Mouse (Mus musculus) CH12.LX (cell line): ENCODE data around the gene Fam229b. TPM values are rescaled to one million over a fixed set of nuclear protein-coding genes. Genes with fewer than 3 reads are reported as not detected.
A peak's percentile ranks its signal among the peaks of the same experiment; 100 is the strongest.

Experiments
- DNase-seq: peaks from one replicate; pipeline ENCODE4 v3.0.0-alpha.2; 2013; ENCODE audit errors: extremely low read depth
- H3K27ac ChIP-seq: 2 replicates; pipeline ENCODE4 v1.5.1; 2012; ENCODE audit warnings: low read depth, mild to moderate bottlenecking, control low read depth, moderate library complexity; ENCODE audit not compliant: insufficient read depth
- H3K27me3 ChIP-seq: replicated peaks from 2 replicates; pipeline ENCODE3; 2012; ENCODE audit warnings: inconsistent platforms
- H3K36me3 ChIP-seq, 2 experiments: replicated peaks in 1 of 2; 2 replicates each; pipeline versions ENCODE3 to v1.6.1; 2012; ENCODE audit warnings: inconsistent platforms in 1 of 2, low read length in 1 of 2, mild to moderate bottlenecking in 1 of 2, mixed read lengths in 1 of 2, moderate library complexity in 1 of 2; ENCODE audit not compliant: control insufficient read depth in 1 of 2, insufficient read depth in 1 of 2
- H3K4me1 ChIP-seq, 2 experiments: 2 replicates each; pipeline ENCODE4 v1.6.1; 2012; ENCODE audit warnings: inconsistent platforms in 1 of 2, moderate library complexity in 1 of 2; ENCODE audit not compliant: insufficient read depth in 2 of 2, control insufficient read depth in 1 of 2
- H3K4me2 ChIP-seq: 2 replicates; pipeline ENCODE4 v1.6.1; 2012; ENCODE audit warnings: low read depth, mild to moderate bottlenecking, control low read depth; ENCODE audit not compliant: poor library complexity, insufficient read depth, severe bottlenecking
- H3K4me3 ChIP-seq, 3 experiments: fragments of 150-350 bp in 1 of 3; sonication (generic) in 1 of 3; replicated peaks in 1 of 3; 2 replicates each; pipeline versions ENCODE3 to v1.5.1; 2011 to 2012; ENCODE audit warnings: low read depth in 2 of 3, low read length in 2 of 3, mild to moderate bottlenecking in 2 of 3, moderate library complexity in 2 of 3, control low read depth in 1 of 3, improper control_type of control experiment in 1 of 3, inconsistent platforms in 1 of 3, mixed read lengths in 1 of 3; ENCODE audit not compliant: poor library complexity in 1 of 3
- H3K79me2 ChIP-seq: replicated peaks from 2 replicates; pipeline ENCODE4 v1.6.1; 2012; ENCODE audit warnings: mild to moderate bottlenecking, moderate library complexity; ENCODE audit not compliant: control insufficient read depth, poor library complexity, insufficient read depth, severe bottlenecking; ENCODE audit errors: extremely low read depth
- H3K9ac ChIP-seq: 2 replicates; pipeline ENCODE4 v1.6.1; 2012; ENCODE audit warnings: low read depth, mild to moderate bottlenecking, control low read depth, moderate library complexity; ENCODE audit not compliant: insufficient read depth
- H3K9me3 ChIP-seq: replicated peaks from 2 replicates; pipeline ENCODE3; 2012; ENCODE audit warnings: low read length, inconsistent platforms, mixed read lengths
- BHLHE40 ChIP-seq: IDR thresholded peaks from 2 replicates; pipeline ENCODE4 v1.6.1; 2011; ENCODE audit warnings: mild to moderate bottlenecking, low read depth, low read length, improper control_type of control experiment
- CHD1 ChIP-seq: IDR thresholded peaks from 2 replicates; pipeline ENCODE4 v1.6.1; 2012; ENCODE audit warnings: low read depth, low read length, improper control_type of control experiment, inconsistent platforms
- CHD2 ChIP-seq: IDR thresholded peaks from 2 replicates; pipeline ENCODE4 v1.6.1; 2011; ENCODE audit warnings: low read length, improper control_type of control experiment
- E2F4 ChIP-seq: IDR thresholded peaks from 2 replicates; pipeline ENCODE4 v1.6.1; 2011; ENCODE audit warnings: low read depth, low read length, improper control_type of control experiment; ENCODE audit not compliant: insufficient replicate concordance
- ELF1 ChIP-seq: IDR thresholded peaks from 2 replicates; pipeline ENCODE4 v1.6.1; 2014; ENCODE audit warnings: low read depth, mild to moderate bottlenecking, inconsistent platforms, low read length, improper control_type of control experiment
- EP300 ChIP-seq: IDR thresholded peaks from 2 replicates; pipeline ENCODE4 v1.6.1; 2011; ENCODE audit warnings: low read length, improper control_type of control experiment
- ETS1 ChIP-seq: conservative IDR thresholded peaks from 2 replicates; pipeline ENCODE4 v1.6.1; 2012; ENCODE audit warnings: low read depth, mild to moderate bottlenecking, inconsistent platforms, low read length, improper control_type of control experiment, moderate library complexity
- GABPA ChIP-seq: IDR thresholded peaks from 2 replicates; pipeline ENCODE4 v1.6.1; 2012; ENCODE audit warnings: low read depth, low read length, improper control_type of control experiment, inconsistent platforms; ENCODE audit not compliant: insufficient replicate concordance
- HCFC1 ChIP-seq: IDR thresholded peaks from 2 replicates; pipeline ENCODE4 v1.6.1; 2012; ENCODE audit warnings: low read depth, mild to moderate bottlenecking, inconsistent platforms, low read length, improper control_type of control experiment
- IRF4 ChIP-seq: IDR thresholded peaks from 2 replicates; pipeline ENCODE4 v1.6.1; 2014; ENCODE audit warnings: low read depth, mild to moderate bottlenecking, inconsistent platforms, low read length, improper control_type of control experiment
- JUN ChIP-seq: IDR thresholded peaks from 2 replicates; pipeline ENCODE4 v1.6.1; 2011; ENCODE audit warnings: low read depth, mild to moderate bottlenecking, low read length, improper control_type of control experiment, moderate library complexity; ENCODE audit not compliant: insufficient read depth
- JUND ChIP-seq: conservative IDR thresholded peaks from 2 replicates; pipeline ENCODE4 v1.6.1; 2011; ENCODE audit warnings: low read depth, low read length, improper control_type of control experiment
- KAT2A ChIP-seq: IDR thresholded peaks from 2 replicates; pipeline ENCODE4 v1.6.1; 2012; ENCODE audit warnings: low read length, improper control_type of control experiment, inconsistent platforms; ENCODE audit not compliant: insufficient replicate concordance
- MAFK ChIP-seq: IDR thresholded peaks from 2 replicates; pipeline ENCODE4 v1.6.1; 2011; ENCODE audit warnings: low read length, improper control_type of control experiment; ENCODE audit not compliant: insufficient replicate concordance
- MAX ChIP-seq: IDR thresholded peaks from 2 replicates; pipeline ENCODE4 v1.6.1; 2011; ENCODE audit warnings: low read length, improper control_type of control experiment
- MAZ ChIP-seq: IDR thresholded peaks from 2 replicates; pipeline ENCODE4 v1.6.1; 2012; ENCODE audit warnings: low read depth, mild to moderate bottlenecking, inconsistent platforms, low read length, improper control_type of control experiment, moderate library complexity
- MEF2A ChIP-seq: IDR thresholded peaks from 2 replicates; pipeline ENCODE4 v1.6.1; 2014; ENCODE audit warnings: low read depth, mild to moderate bottlenecking, inconsistent platforms, low read length, improper control_type of control experiment, borderline replicate concordance
- MXI1 ChIP-seq: IDR thresholded peaks from 2 replicates; pipeline ENCODE4 v1.6.1; 2011; ENCODE audit warnings: mild to moderate bottlenecking, low read depth, low read length, improper control_type of control experiment
- MYC ChIP-seq: IDR thresholded peaks from 2 replicates; pipeline ENCODE4 v1.6.1; 2011; ENCODE audit warnings: low read depth, mild to moderate bottlenecking, improper control_type of control experiment, low read length
- NELFE ChIP-seq: IDR thresholded peaks from 2 replicates; pipeline ENCODE4 v1.6.1; 2011; ENCODE audit warnings: low read depth, low read length, improper control_type of control experiment
- NRF1 ChIP-seq: IDR thresholded peaks from 2 replicates; pipeline ENCODE4 v1.6.1; 2014; ENCODE audit warnings: low read depth, mild to moderate bottlenecking, inconsistent platforms, low read length, improper control_type of control experiment, moderate library complexity
- PAX5 ChIP-seq: IDR thresholded peaks from 2 replicates; pipeline ENCODE4 v1.6.1; 2012; ENCODE audit warnings: low read length, inconsistent platforms, mixed read lengths
- POLR2A ChIP-seq: IDR thresholded peaks from 2 replicates; pipeline ENCODE4 v1.6.1; 2011; ENCODE audit warnings: low read depth, mild to moderate bottlenecking, improper control_type of control experiment, low read length
- RAD21 ChIP-seq: IDR thresholded peaks from 2 replicates; pipeline ENCODE4 v1.6.1; 2011; ENCODE audit warnings: low read depth, mild to moderate bottlenecking, low read length, improper control_type of control experiment, moderate library complexity
- RCOR1 ChIP-seq: conservative IDR thresholded peaks from 2 replicates; pipeline ENCODE4 v1.6.1; 2012; ENCODE audit warnings: low read depth, mild to moderate bottlenecking, inconsistent platforms, low read length, improper control_type of control experiment
- SIN3A ChIP-seq: IDR thresholded peaks from 2 replicates; pipeline ENCODE4 v1.6.1; 2012; ENCODE audit warnings: low read length, improper control_type of control experiment, inconsistent platforms
- SMC3 ChIP-seq: IDR thresholded peaks from 2 replicates; pipeline ENCODE4 v1.6.1; 2011; ENCODE audit warnings: low read depth, low read length, improper control_type of control experiment
- TBP ChIP-seq: conservative IDR thresholded peaks from 2 replicates; pipeline ENCODE4 v1.6.1; 2011; ENCODE audit warnings: low read depth, low read length, improper control_type of control experiment
- USF1 ChIP-seq: IDR thresholded peaks from 2 replicates; pipeline ENCODE4 v1.6.1; 2014; ENCODE audit warnings: low read depth, mild to moderate bottlenecking, inconsistent platforms, low read length, improper control_type of control experiment
- USF2 ChIP-seq: conservative IDR thresholded peaks from 2 replicates; pipeline ENCODE4 v1.6.1; 2011; ENCODE audit warnings: low read depth, low read length, improper control_type of control experiment
- ZKSCAN1 ChIP-seq: IDR thresholded peaks from 2 replicates; pipeline ENCODE4 v1.6.1; 2012; ENCODE audit warnings: low read depth, inconsistent platforms, low read length, improper control_type of control experiment, borderline replicate concordance
- ZMIZ1 ChIP-seq: IDR thresholded peaks from 2 replicates; pipeline ENCODE4 v1.6.1; 2012; ENCODE audit warnings: low read depth, mild to moderate bottlenecking, inconsistent platforms, low read length, improper control_type of control experiment
- ZNF384 ChIP-seq: IDR thresholded peaks from 2 replicates; pipeline ENCODE4 v1.6.1; 2012; ENCODE audit warnings: low read depth, low read length, improper control_type of control experiment, inconsistent platforms
- dilution Hi-C: fragments of 300-500 bp; cut with MboI; formaldehyde crosslinking; loops from 2 replicates; pipeline ENCODE4 v1.14.3; 2020; ENCODE audit warnings: low sequenced_read_pairs; ENCODE audit not compliant: extremely low pct_unique_long_range_greater_than_20kb, extremely low pct_ligation_motif_present
- in situ Hi-C: fragments of 300-500 bp; cut with MboI; formaldehyde crosslinking; loops from 3 replicates; pipeline ENCODE4 v1.14.3; 2019; ENCODE audit warnings: low sequenced_read_pairs, low pct_ligation_motif_present, low pct_unique_long_range_greater_than_20kb, mixed read lengths
- polyA plus RNA-seq: library from polyadenylated mRNA; unstranded; fragments of >175 nt; gene quantifications from 2 replicates; pipeline ENCODE4 v1.2.1, GENCODE M21; 2012; ENCODE audit warnings: low read depth; ENCODE audit not compliant: insufficient read length
- total RNA-seq, 2 experiments: library from RNA; depleted of rRNA; stranded (reverse); fragments of 300-350 nt in 1 of 2; fragments of >200 nt in 1 of 2; gene quantifications; 2 replicates each; pipeline ENCODE4 v1.2.3; 2012 to 2014

The Fam229b gene
- total and polyA plus RNA-seq, 3 experiments: 6.9 to 17.3 (median 11.2) TPM

DNA sequence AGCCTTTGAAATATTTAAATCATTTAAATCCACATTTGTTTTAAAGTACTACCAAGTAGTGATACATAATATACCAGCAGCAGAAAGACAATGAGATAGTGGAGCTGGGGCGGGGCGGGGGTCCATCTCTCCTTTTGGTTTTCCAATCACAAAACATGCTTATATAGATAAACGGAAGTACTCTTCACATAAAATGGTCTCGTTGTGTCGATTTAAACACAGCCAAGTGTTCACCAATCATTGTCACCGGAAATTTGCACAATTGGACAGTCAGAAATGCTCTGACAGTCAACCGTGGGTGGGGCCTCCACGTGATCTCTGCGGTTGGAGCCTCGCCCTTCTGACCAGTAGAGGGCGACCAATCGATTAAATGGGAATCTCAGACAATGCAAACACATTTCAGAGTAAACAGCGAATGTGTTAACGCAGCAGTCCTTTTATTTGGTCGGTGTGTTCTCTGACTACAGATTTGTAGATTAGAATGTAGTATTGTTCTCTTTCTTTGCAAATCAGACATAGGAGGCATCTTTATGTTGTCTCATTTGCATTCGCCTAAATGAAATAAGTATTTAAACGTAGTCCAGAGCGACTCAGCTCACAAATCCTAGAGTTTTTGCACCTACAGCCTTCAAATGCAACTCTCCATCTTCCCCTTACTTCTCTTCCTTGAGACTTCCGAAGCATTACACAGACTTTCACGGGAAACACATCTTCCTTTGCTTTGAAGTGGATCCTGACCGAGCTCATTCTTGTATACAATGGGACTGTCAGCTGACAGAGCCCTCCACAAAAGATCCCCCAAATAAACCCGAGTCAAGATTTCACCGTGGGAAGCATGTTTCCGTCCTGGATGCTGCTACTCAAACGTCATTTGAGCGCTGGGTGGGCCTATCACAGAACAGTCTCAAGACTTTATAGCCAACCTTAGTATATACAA, 38.2 kb upstream of the Fam229b start (continued):
- TF ChIP-seq MYC: peak; percentile 85
- peak; percentile 52; the same call in 1 of the 2 replicates for TF ChIP-seq MXI1
- no peak for TF ChIP-seq ZKSCAN1
- TF ChIP-seq MAZ: no peak
- TF ChIP-seq EP300: no peak
- TF ChIP-seq SIN3A: no peak; the same call in 1 of the 2 replicates
- peak; percentile 95 for TF ChIP-seq USF1
- no peak for TF ChIP-seq GABPA
- TF ChIP-seq, all 38 proteins: peak for 16

- Histone ChIP-seq H3K79me2 (no peaks in the 10 kb centered on the region), H3K4me2 (peak overlapping the region; percentile 90), H3K4me3 (peak overlapping the region; percentile 59 to 77 (median 73)), H3K9me3 (no peaks in the 10 kb centered on the region), H3K4me1 (peaks cover 6 to 36% of the 10 kb centered on the region in 2 experiments; a peak in 3 of 4 replicates), H3K27ac (no peak overlapping the region), H3K27me3 (no peaks in the 10 kb centered on the region), H3K9ac (peak overlapping the region; percentile 79), H3K36me3 (no peaks in the 10 kb centered on the region)
- DNase-seq: peak; percentile 94
- dilution Hi-C loops (no loop called here), in situ Hi-C loops (loop anchor here (10.0 kb wide), 1 partner anchor 64 kb away; no protein-coding TSS in a partner anchor)
- TF ChIP-seq MAFK (no peak), BHLHE40 (no peak), MXI1 (peak; percentile 42), IRF4 (peak; percentile 57), POLR2A (peak; percentile 45), ETS1 (no peak; the same call in 1 of the 2 replicates), NELFE (no peak), USF1 (no peak), ELF1 (peak; percentile 86), CHD2 (no peak), MYC (no peak), JUN (no peak), ZNF384 (0 out of 2 replicates have a peak, but pooled peaks have one; percentile 5), MEF2A (peak; percentile 62), JUND (no peak), PAX5 (no peak), USF2 (no peak), HCFC1 (peak; percentile 45; the same call in 1 of the 2 replicates), CHD1 (no peak), RAD21 (peak; percentile 93), NRF1 (no peak; the same call in 1 of the 2 replicates), KAT2A (no peak), ZKSCAN1 (no peak), ZMIZ1 (no peak), GABPA (no peak), MAX (no peak; the same call in 1 of the 2 replicates), RCOR1 (no peak), E2F4 (no peak), TBP (no peak), SMC3 (peak; percentile 87), SIN3A (no peak; the same call in 1 of the 2 replicates), MAZ (no peak)
Measured at GRCm38 (mm10) chr10:39171134-39171533, 37.4 kb upstream of the Fam229b start.
